Mouse (Mus musculus) midbrain, embryonic 14.5 days (tissue): ENCODE measurements around the gene Fdxr. TPM values are rescaled to one million over a fixed set of nuclear protein-coding genes. Genes with fewer than 3 reads are reported as not detected.

Experiments used
- ATAC-seq: fragments of 200-750 bp; cut with Nextera tagmentation; 2 replicates; pipeline ENCODE4 v1.8.0; 2017; ENCODE audit warnings: moderate number of reproducible peaks, moderate library complexity; ENCODE audit not compliant: low FRiP score, low TSS enrichment
- DNase-seq: peaks from one replicate; pipeline ENCODE4 v3.0.0-alpha.2; 2015
- H3K27ac ChIP-seq: fragments of 300-500 bp; sonication (generic); replicated peaks from 2 replicates; pipeline ENCODE4 v1.5.1; 2014; ENCODE audit warnings: mild to moderate bottlenecking, low read depth, low read length, moderate library complexity
- H3K27me3 ChIP-seq: fragments of 300-500 bp; sonication (generic); 2 replicates; pipeline ENCODE4 v1.6.1; 2014; ENCODE audit warnings: low read length, control low read depth, mixed read lengths; ENCODE audit not compliant: control insufficient read depth, insufficient read depth
- H3K36me3 ChIP-seq: fragments of 300-500 bp; sonication (generic); 2 replicates; pipeline ENCODE4 v1.6.1; 2014; ENCODE audit warnings: low read length, control low read depth; ENCODE audit not compliant: control insufficient read depth, insufficient read depth
- H3K4me1 ChIP-seq: fragments of 300-500 bp; sonication (generic); 2 replicates; pipeline ENCODE4 v1.6.1; 2014; ENCODE audit warnings: mild to moderate bottlenecking, antibody characterized with exemption, low read length, control low read depth; ENCODE audit not compliant: control insufficient read depth, insufficient read depth
- H3K4me2 ChIP-seq: fragments of 300-500 bp; sonication (generic); 2 replicates; pipeline ENCODE4 v1.6.1; 2014; ENCODE audit warnings: mild to moderate bottlenecking, low read length, moderate library complexity
- H3K4me3 ChIP-seq: fragments of 300-500 bp; sonication (generic); replicated peaks from 2 replicates; pipeline ENCODE4 v1.5.1; 2014; ENCODE audit warnings: low read depth, low read length
- H3K9ac ChIP-seq: fragments of 300-500 bp; sonication (generic); replicated peaks from 2 replicates; pipeline ENCODE4 v1.6.1; 2014; ENCODE audit warnings: mild to moderate bottlenecking, low read length, moderate library complexity
- H3K9me3 ChIP-seq: fragments of 300-500 bp; sonication (generic); 2 replicates; pipeline ENCODE4 v1.6.1; 2016; ENCODE audit warnings: low read length, control low read depth, mixed read lengths; ENCODE audit not compliant: control insufficient read depth
- WGBS: fragments of 180-500 bp; shearing (Covaris S2); extraction: QIAGEN DNeasy Blood & Tissue Kit; methylation state at CpG from one replicate; pipeline ENCODE4 v1.1.7; 2014; 5-methylcytosine and 5-hydroxymethylcytosine counted together
- polyA plus RNA-seq: library from polyadenylated mRNA; unstranded; fragments of >200 nt; fragmentation: Nextera tagmentation; extraction: Ambion mirVana; gene quantifications from 2 replicates; pipeline ENCODE4 v1.2.1, GENCODE M21; 2014

The Fdxr gene
- polyA plus RNA-seq, 1 experiment from 2014 or later, result 15.0 TPM

GRCm38 (mm10) chr11:115277604-115277975 is 740 bp upstream of the Fdxr start:
- DNase-seq, result no peak
- peaks cover 20% of the 10 kb centered on the region for H3K4me1 ChIP-seq
- no peaks in the 10 kb centered on the region; the same call in 1 of the 2 replicates for H3K36me3 ChIP-seq
- H3K27me3 ChIP-seq, result no peaks in the 10 kb centered on the region
- peak overlapping the region; percentile 91 for H3K27ac ChIP-seq
- ATAC-seq, result no peak
- H3K9me3 ChIP-seq, result no peaks in the 10 kb centered on the region
- 19% methylated on average over 7 of the region's 7 CpGs for WGBS
- H3K4me2 ChIP-seq, result peak overlapping the region; percentile 68
- H3K4me3 ChIP-seq, result peak overlapping the region; percentile 64
- peak overlapping the region; percentile 58; the same call in 1 of the 2 replicates for H3K9ac ChIP-seq

- ATAC-seq (no peak), DNase-seq (no peak)
- Histone ChIP-seq H3K4me3 (peak overlapping the region; percentile 64), H3K9ac (peak overlapping the region; percentile 76), H3K36me3 (peaks cover 5% of the 10 kb centered on the region), H3K4me1 (peaks cover 20% of the 10 kb centered on the region), H3K4me2 (peak overlapping the region; percentile 68), H3K9me3 (no peaks in the 10 kb centered on the region), H3K27ac (peak overlapping the region; percentile 91), H3K27me3 (no peaks in the 10 kb centered on the region)
- WGBS, result 56% methylated on average over 3 of the region's 3 CpGs
Observed at GRCm38 (mm10) chr11:115275954-115276353, 896 bp downstream of the Fdxr start.

- peaks cover 6% of the 10 kb centered on the region for H3K36me3 ChIP-seq
- peak overlapping the region; percentile 68 for H3K4me2 ChIP-seq
- no peak for DNase-seq
- 89% methylated on average over 6 of the region's 6 CpGs for WGBS
- H3K27ac ChIP-seq, result no peak overlapping the region
- no peak overlapping the region; the same call in 1 of the 2 replicates for H3K4me3 ChIP-seq
- peaks cover 20% of the 10 kb centered on the region for H3K4me1 ChIP-seq
- ATAC-seq, result no peak
- no peaks in the 10 kb centered on the region for H3K27me3 ChIP-seq
- no peaks in the 10 kb centered on the region for H3K9me3 ChIP-seq
- H3K9ac ChIP-seq, result peak overlapping the region; percentile 76
Observed at GRCm38 (mm10) chr11:115275509-115275908, 1.3 kb downstream of the Fdxr start.

GRCm38 (mm10) chr11:115274771-115275170 is 2.1 kb downstream of the Fdxr start:
- ATAC-seq, result no peak
- Histone ChIP-seq H3K4me1 (peaks cover 20% of the 10 kb centered on the region), H3K27ac (no peak overlapping the region), H3K9ac (no peak overlapping the region), H3K4me2 (no peak overlapping the region), H3K27me3 (no peaks in the 10 kb centered on the region), H3K36me3 (peaks cover 6% of the 10 kb centered on the region), H3K9me3 (no peaks in the 10 kb centered on the region), H3K4me3 (no peak overlapping the region)
- WGBS, result 93% methylated on average over 6 of the region's 6 CpGs
- no peak for DNase-seq

- DNase-seq (no peak), ATAC-seq (no peak)
- Histone ChIP-seq H3K9me3 (no peaks in the 10 kb centered on the region), H3K4me1 (peaks cover 20% of the 10 kb centered on the region), H3K4me3 (no peak overlapping the region), H3K9ac (no peak overlapping the region), H3K4me2 (no peak overlapping the region), H3K27me3 (no peaks in the 10 kb centered on the region), H3K36me3 (peaks cover 10% of the 10 kb centered on the region), H3K27ac (no peak overlapping the region)
- WGBS, result 81% methylated on average over 7 of the region's 7 CpGs
Observed at GRCm38 (mm10) chr11:115274178-115274577, 2.7 kb downstream of the Fdxr start.

- no peak for ATAC-seq
- Histone ChIP-seq H3K4me1 (peaks cover 20% of the 10 kb centered on the region), H3K4me2 (no peak overlapping the region), H3K36me3 (peaks cover 15% of the 10 kb centered on the region), H3K9ac (no peak overlapping the region), H3K9me3 (no peaks in the 10 kb centered on the region), H3K27ac (no peak overlapping the region), H3K27me3 (peaks cover 3% of the 10 kb centered on the region; the same call in 1 of the 2 replicates), H3K4me3 (no peak overlapping the region)
- no peak for DNase-seq
- 75% methylated on average over 7 of the region's 7 CpGs for WGBS
Observed at GRCm38 (mm10) chr11:115273735-115274134, 3.1 kb downstream of the Fdxr start.

- Histone ChIP-seq H3K4me2 (no peak overlapping the region), H3K4me3 (no peak overlapping the region), H3K36me3 (peaks cover 22% of the 10 kb centered on the region), H3K4me1 (peaks cover 18% of the 10 kb centered on the region), H3K9ac (no peak overlapping the region), H3K9me3 (no peaks in the 10 kb centered on the region), H3K27ac (no peak overlapping the region), H3K27me3 (peaks cover 10% of the 10 kb centered on the region)
- ATAC-seq, result no peak
- no peak for DNase-seq
- 65% methylated on average over 10 of the region's 10 CpGs for whole genome bisulfite sequencing
Observed at GRCm38 (mm10) chr11:115272894-115273498, 3.9 kb downstream of the Fdxr start.

- Histone ChIP-seq H3K9me3 (no peaks in the 10 kb centered on the region), H3K4me3 (no peak overlapping the region), H3K9ac (no peak overlapping the region), H3K4me2 (no peak overlapping the region), H3K36me3 (peaks cover 27% of the 10 kb centered on the region), H3K27me3 (peaks cover 25% of the 10 kb centered on the region), H3K4me1 (peaks cover 20% of the 10 kb centered on the region), H3K27ac (no peak overlapping the region)
- DNase-seq, result no peak
- 64% methylated on average over 10 of the region's 10 CpGs for WGBS
- no peak for ATAC-seq
Observed at GRCm38 (mm10) chr11:115271481-115271880, 5.4 kb downstream of the Fdxr start.

- WGBS, result 74% methylated on average over 9 of the region's 9 CpGs
- H3K4me2 ChIP-seq, result no peak overlapping the region
- peaks cover 27% of the 10 kb centered on the region for H3K36me3 ChIP-seq
- H3K9me3 ChIP-seq, result no peaks in the 10 kb centered on the region
- no peak for DNase-seq
- H3K4me3 ChIP-seq, result no peak overlapping the region
- H3K27ac ChIP-seq, result no peak overlapping the region
- H3K4me1 ChIP-seq, result peaks cover 18% of the 10 kb centered on the region
- no peak for ATAC-seq
- H3K9ac ChIP-seq, result no peak overlapping the region
- peaks cover 30% of the 10 kb centered on the region for H3K27me3 ChIP-seq
Observed at GRCm38 (mm10) chr11:115271052-115271451, 5.8 kb downstream of the Fdxr start.
